Mouse (Mus musculus) left cerebral cortex, adult 9 months (tissue): ENCODE results near the gene Olfr328.
A peak's percentile ranks its signal among the peaks of the same experiment; 100 is the strongest.
"Not testable (repeated sequence)": the region's sequence is repeated elsewhere in the genome, so short reads cannot be mapped to it uniquely, and the experiment has no call there.

ENCODE experiments used
- DNase-seq, 2 experiments: peaks; one replicate each; pipeline ENCODE4 v3.0.0; 2022; ENCODE audit warnings: low spot score in 2 of 2

Olfr328 gene

DNA sequence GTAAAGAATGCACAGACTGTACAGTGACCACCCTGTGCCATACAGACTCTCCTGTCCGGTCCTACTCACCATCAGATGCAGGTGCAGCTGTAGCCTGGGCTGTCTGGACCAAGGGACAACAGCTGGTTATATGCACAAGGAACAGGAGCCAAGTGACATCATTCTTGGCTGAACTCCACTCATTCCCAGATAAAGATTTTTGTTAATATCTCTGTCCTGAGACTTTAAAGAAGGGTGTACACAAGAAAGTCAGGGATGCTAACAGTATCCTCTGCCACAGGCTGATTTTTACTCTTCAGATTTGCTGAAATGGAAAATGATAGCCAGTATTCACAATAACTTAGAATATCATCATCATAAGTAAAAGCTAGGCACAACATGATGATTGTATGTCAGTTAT lies at the start of gene Olfr328:
Gene Olfr328, minus strand, starts transcription at position 101 of the 400 bp plus-strand sequence.
- DNase-seq = no peak

- DNase-seq = no peak
These were observed 49.8 kb upstream of the Olfr328 start for GRCm38 (mm10) chr11:58605228-58605627.

- no peak for DNase-seq
These were observed 49.3 kb upstream of the Olfr328 start for GRCm38 (mm10) chr11:58604688-58605087.

- DNase-seq = no peak
These were observed 47.5 kb upstream of the Olfr328 start for GRCm38 (mm10) chr11:58602800-58603560.

- no peak for DNase-seq
These were observed 46.6 kb upstream of the Olfr328 start for GRCm38 (mm10) chr11:58602062-58602461.

GRCm38 (mm10) chr11:58597837-58598236 lies 42.4 kb upstream of the Olfr328 start:
- no peak for DNase-seq

GRCm38 (mm10) chr11:58594814-58595213 lies 39.4 kb upstream of the Olfr328 start, which contains the start of gene Olfr324:
Gene Olfr324 (plus strand): TSS chr11:58595114.
- no peak for DNase-seq

GRCm38 (mm10) chr11:58588620-58589250 lies 33.3 kb upstream of the Olfr328 start:
- no peak for DNase-seq

DNA sequence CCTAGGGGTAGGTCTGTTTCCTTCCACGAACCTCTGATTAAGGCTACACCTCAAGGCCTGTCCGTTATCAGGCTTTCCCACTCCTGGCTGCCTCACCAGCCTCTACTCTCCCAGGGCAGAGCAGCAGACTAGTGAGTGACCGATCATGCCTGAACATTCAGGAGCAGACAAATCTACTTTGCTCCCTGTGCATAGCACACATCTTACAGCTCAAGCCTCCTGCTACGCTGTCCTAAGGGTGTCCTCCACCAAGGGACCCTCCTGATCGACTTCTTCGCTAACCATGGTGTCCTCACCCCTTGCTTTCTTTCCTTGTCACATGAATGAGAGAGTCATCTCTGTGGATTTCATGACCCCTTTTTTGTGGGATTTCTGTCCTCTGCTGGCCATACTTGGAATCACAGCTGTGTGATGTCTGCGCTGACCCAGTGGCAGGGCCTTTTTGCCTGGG lies 32.5 kb upstream of the Olfr328 start:
- DNase-seq = peak in 1 of 2 experiments; percentile 15

DNA sequence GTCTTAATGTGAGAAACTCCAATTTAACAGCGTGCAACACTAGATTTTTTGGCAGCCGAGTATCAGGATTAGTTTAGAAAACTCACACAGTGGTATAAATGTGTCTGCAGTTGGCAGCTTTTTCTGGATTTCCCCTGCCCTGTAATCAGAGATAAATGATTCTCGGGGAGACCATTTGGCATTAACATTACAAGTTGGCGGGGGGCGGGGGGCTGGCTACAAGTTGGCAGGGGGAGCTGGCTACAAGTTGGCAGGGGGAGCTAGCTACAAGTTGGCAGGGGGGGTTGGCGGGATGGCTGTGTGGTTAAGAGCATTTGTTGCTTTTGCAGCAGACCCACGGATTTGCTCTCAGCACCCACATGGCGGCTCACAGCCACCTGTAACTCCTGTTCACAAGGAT lies 23.2 kb upstream of the Olfr328 start:
- DNase-seq = no peak

DNA sequence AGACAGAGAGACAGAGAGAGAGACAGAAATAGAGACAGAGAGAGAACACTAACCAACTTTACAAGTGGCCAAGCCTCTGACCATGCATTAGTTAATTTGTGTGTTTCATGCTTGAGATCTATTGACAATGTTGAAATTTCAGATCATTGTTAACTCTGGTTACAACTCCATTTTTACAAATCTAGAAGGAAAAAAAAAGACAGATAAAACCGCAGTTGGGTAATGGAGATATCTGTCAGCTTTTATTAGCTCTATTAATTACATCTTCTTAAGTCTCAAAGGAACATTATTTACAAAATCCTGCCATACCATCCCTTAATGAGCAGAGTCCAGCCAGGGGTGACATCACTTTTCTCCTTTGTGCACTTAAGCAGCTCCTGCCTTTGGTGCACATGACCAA lies 22.0 kb upstream of the Olfr328 start, which contains the start of gene Olfr325:
Gene Olfr325, plus strand, starts transcription at position 301 of the 400 bp plus-strand sequence.
- no peak for DNase-seq

DNA sequence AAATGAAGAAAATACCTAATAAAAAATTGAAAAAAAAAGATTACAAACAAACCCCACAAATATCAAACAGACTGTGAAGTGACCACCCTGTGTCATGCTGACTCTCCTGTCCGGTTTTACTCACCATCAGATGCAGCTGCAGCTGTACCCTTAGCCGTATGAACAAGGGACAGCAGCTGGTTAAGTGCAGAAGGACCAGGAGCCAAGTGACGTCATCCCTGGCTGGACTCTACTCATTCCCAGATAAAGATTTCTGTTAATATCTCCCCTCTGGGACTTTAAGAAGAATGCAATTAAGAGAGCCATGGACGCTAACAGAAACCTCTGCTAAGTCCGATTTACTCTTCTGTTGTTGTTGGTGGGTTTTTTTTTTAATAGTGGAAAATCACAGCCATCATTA lies 15.0 kb upstream of the Olfr328 start, which contains the start of gene Olfr224:
Gene Olfr224, minus strand, starts transcription at position 149 of the 400 bp plus-strand sequence.
- DNase-seq = no peak

GRCm38 (mm10) chr11:58546322-58546721 lies 9.1 kb downstream of the Olfr328 start, which contains the start of gene Olfr329-ps:
Gene Olfr329-ps (minus strand): TSS chr11:58546422.
- no peak for DNase-seq

GRCm38 (mm10) chr11:58534736-58535135 lies 20.7 kb downstream of the Olfr328 start, which contains the start of gene Olfr330:
Gene Olfr330 (minus strand): TSS chr11:58534836.
- DNase-seq = not testable (repeated sequence)

DNA sequence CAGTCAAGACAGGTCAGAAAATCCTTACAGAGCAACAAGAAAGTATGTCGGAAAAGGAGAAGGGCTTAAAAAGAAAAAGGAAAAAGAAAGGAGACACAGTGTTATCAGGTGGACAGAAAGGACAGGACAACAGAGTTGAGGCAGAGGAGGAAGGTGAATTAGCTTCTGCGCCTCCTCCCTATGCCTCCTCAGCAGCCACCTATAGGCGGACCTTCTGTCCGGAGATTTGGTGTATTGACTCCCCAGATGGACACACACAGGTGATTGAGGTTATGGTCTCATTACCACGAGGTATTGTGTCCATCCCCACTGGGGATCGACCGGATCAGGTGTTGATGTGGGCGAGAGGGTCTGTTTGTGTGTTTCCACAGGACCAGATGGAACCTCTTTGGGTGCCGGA lies 35.7 kb downstream of the Olfr328 start:
- DNase-seq = not testable (repeated sequence)

- peak; percentile 19 to 63 for DNase-seq
These were observed 36.5 kb downstream of the Olfr328 start for GRCm38 (mm10) chr11:58518916-58519315.

DNA sequence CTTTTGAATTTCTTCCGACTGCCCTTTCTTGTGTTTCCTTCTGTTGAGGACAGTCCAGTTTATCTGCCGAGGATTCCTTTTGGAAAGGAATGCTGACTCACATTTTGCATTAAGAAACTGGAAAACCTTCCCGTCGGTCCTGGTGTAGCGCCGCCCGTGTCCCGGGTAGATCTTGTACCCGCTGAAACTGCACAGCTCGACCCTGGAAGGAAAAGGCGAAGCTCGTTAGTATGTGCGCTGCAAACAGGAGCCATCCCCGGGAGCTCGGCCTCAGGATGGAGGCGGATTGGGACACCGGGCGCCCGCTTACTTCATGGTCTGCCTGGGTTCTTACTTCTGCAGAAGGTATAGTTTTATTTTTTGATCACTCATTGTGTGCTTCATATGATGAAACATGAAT lies 46.4 kb downstream of the Olfr328 start:
- DNase-seq = not testable (repeated sequence)

DNA sequence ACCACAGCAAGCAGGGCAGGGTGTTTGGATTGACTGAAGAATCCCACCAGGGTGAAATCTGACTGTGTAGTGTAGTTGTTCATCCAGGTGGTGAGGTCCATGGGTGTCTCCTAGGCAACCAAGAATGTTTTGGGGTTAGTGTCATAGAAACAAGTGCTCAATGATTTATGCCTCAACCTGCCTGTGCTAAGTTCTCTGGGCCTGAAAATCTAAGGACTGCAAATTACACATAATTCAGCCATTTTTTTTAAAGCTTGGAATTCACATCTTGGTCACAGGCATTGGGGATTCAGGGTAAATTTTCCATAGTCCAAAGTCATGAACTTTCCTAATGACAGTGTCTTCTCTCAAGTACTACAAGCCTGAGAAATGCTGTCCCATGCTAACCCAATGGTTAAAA lies 53.0 kb downstream of the Olfr328 start, which contains the start of gene Olfr331:
Gene Olfr331, minus strand, starts transcription at position 101 of the 400 bp plus-strand sequence.
- DNase-seq = not testable (repeated sequence)
